In genomic region chr5:139931947-139932540, GRCm38 (mm10) we compare ENCODE assay signal across 8 mouse cellular contexts. TPM values are rescaled to one million over a fixed set of nuclear protein-coding genes. Genes with fewer than 3 reads are reported as not detected.
DNase-seq lines count a peak whose midpoint lies in the region; ATAC-seq lines count a peak whose summit lies in the region.

No protein-coding gene starts in this region.

- 0 out of 2 replicates have a peak overlapping the region, but pooled peaks have one; percentile 6 for H3K4me2 ChIP-seq in kidney, embryonic 14.5 days (replicated peaks; ENCODE audit: low read depth, low read length)
- peak overlapping the region; percentile 22 for H3K4me2 ChIP-seq in hindbrain, embryonic 13.5 days

- no peak overlapping the region for H3K4me3 ChIP-seq in kidney, embryonic 14.5 days (ENCODE audit: low read length)
- no peak overlapping the region for H3K4me3 ChIP-seq in hindbrain, embryonic 13.5 days

- no peaks in the 10 kb centered on the region for H3K9me3 ChIP-seq in kidney, embryonic 14.5 days (ENCODE audit: control insufficient read depth, low read length)
- no peaks in the 10 kb centered on the region for H3K9me3 ChIP-seq in hindbrain, embryonic 13.5 days

- peak; percentile 34; the same call in 1 of the 2 replicates for ATAC-seq in kidney, embryonic 14.5 days (ENCODE audit: low FRiP score, low TSS enrichment)
- ATAC-seq in hindbrain, embryonic 13.5 days (ENCODE audit: low FRiP score) = peak; percentile 74

- H3K4me1 ChIP-seq in kidney, embryonic 14.5 days (ENCODE audit: control insufficient read depth, insufficient read depth, low read length) = peaks cover 37% of the 10 kb centered on the region
- H3K4me1 ChIP-seq in hindbrain, embryonic 13.5 days (replicated peaks) = peaks cover 38% of the 10 kb centered on the region

- DNase-seq in kidney, adult 8-10 months = no peak
- DNase-seq in R1 (ENCODE audit: low read depth, low spot score) = peak; percentile 73
- DNase-seq in naive thymus-derived CD4-positive, alpha-beta T cell, adult 2 months (ENCODE audit: low read depth) = peak; percentile 71
- DNase-seq in liver = no peak
- no peak for DNase-seq in c-Kit-positive CD71-positive TER-119-positive erythroid progenitor cells, embryonic 14.5 days (ENCODE audit: low spot score)
- no peak for DNase-seq in layer of hippocampus, adult 11-12 months (ENCODE audit: low spot score)

- H3K9ac ChIP-seq in kidney, embryonic 14.5 days (ENCODE audit: low read depth, low read length) = no peak overlapping the region
- peak overlapping the region; percentile 43; the same call in 1 of the 2 replicates for H3K9ac ChIP-seq in hindbrain, embryonic 13.5 days

- no peak overlapping the region for H3K27ac ChIP-seq in kidney, embryonic 14.5 days (ENCODE audit: low read depth, low read length)
- peak overlapping the region; percentile 49 for H3K27ac ChIP-seq in hindbrain, embryonic 13.5 days

- 37% methylated on average over 15 of the region's 15 CpGs for WGBS in kidney, embryonic 14.5 days
- 23% methylated on average over 15 of the region's 15 CpGs for WGBS in hindbrain, embryonic 13.5 days

- H3K27me3 ChIP-seq in kidney, embryonic 14.5 days (ENCODE audit: control insufficient read depth, insufficient read depth, low read length) = no peaks in the 10 kb centered on the region
- H3K27me3 ChIP-seq in hindbrain, embryonic 13.5 days = peaks cover 14% of the 10 kb centered on the region

- no peaks in the 10 kb centered on the region for H3K36me3 ChIP-seq in kidney, embryonic 14.5 days (ENCODE audit: control insufficient read depth, insufficient read depth, low read length)
- no peaks in the 10 kb centered on the region for H3K36me3 ChIP-seq in hindbrain, embryonic 13.5 days

RNA-seq across cellular contexts. Expression of gene Elfn1, which starts 24.3 kb away (rescaled TPM):
- 0.14 and 0.50 TPM in 2 replicates for polyA plus RNA-seq in kidney, embryonic 14.5 days (2014; fragmentation: Nextera tagmentation; extraction: Ambion mirVana)
- 1.3 and 1.4 TPM in 2 replicates for polyA plus RNA-seq in hindbrain, embryonic 13.5 days (2015; fragmentation: Nextera tagmentation; extraction: Ambion mirVana)

Comparison
In these comparisons a context has a peak if more than half of its experiments do, and no peak if none do; other contexts are left out.
1. DNase-seq: peak in R1 (single experiment) and naive thymus-derived CD4-positive, alpha-beta T cell, adult 2 months (single experiment); none in kidney, adult 8-10 months (0 of 2), liver (single experiment), c-Kit-positive CD71-positive TER-119-positive erythroid progenitor cells, embryonic 14.5 days (single experiment) and layer of hippocampus, adult 11-12 months (single experiment).